Comparison of ENCODE assay signal across 20 mouse cellular contexts in genomic region chr5:129228171-129228570, GRCm38 (mm10).
DNase-seq lines count a peak whose midpoint lies in the region; ATAC-seq lines count a peak whose summit lies in the region.
"Had no signal": no experiment of that assay in that cellular context is flagged by ENCODE, and none has a peak within 500 bp of the region (broad histone marks: within the 10 kb centered on the region; RNA-seq: fewer than 3 reads in every experiment).

No protein-coding gene starts in this region.

- WGBS in hindbrain, embryonic 10.5 days, result 90% methylated on average over 2 of the region's 2 CpGs
- 84% methylated on average over 2 of the region's 2 CpGs for WGBS in hindbrain, embryonic 13.5 days

- no peak overlapping the region for H3K9ac ChIP-seq in hindbrain, embryonic 13.5 days
- H3K9ac ChIP-seq: embryonic facial prominence, embryonic 12.5 days; forebrain, embryonic 13.5 days; forebrain, embryonic 15.5 days; forebrain, postnatal 0 days had no signal

- no peak for DNase-seq in hindbrain, embryonic 10.5 days (ENCODE audit: low spot score)
- peak; percentile 61 for DNase-seq in ZHBTc4 (ENCODE audit: low read depth, low spot score)
- no peak for DNase-seq in left cerebral cortex, adult 11 months (ENCODE audit: low spot score)
- no peak for DNase-seq in gastrocnemius, postnatal 36 days
- DNase-seq: adrenal gland, adult 2 months; adrenal gland, postnatal 10 days; adrenal gland, postnatal 25 days; B cell, adult 2 months; cerebellum, adult 11-12 months; cerebellum, adult 2 months; cerebellum, adult 9-10 months; cerebellum, postnatal 10 days; cerebellum, postnatal 25 days; forebrain, postnatal 0 days had no signal

- H3K27me3 ChIP-seq in hindbrain, embryonic 10.5 days (ENCODE audit: insufficient read depth, poor library complexity, severe bottlenecking), result no peaks in the 10 kb centered on the region
- no peaks in the 10 kb centered on the region for H3K27me3 ChIP-seq in hindbrain, embryonic 13.5 days
- H3K27me3 ChIP-seq: embryonic facial prominence, embryonic 12.5 days; forebrain, embryonic 13.5 days; forebrain, embryonic 15.5 days had no signal

- no peak overlapping the region for H3K4me3 ChIP-seq in hindbrain, embryonic 10.5 days
- no peak overlapping the region for H3K4me3 ChIP-seq in hindbrain, embryonic 13.5 days
- H3K4me3 ChIP-seq: embryonic facial prominence, embryonic 10.5 days; embryonic facial prominence, embryonic 12.5 days; forebrain, embryonic 13.5 days; forebrain, embryonic 15.5 days had no signal

- no peaks in the 10 kb centered on the region for H3K36me3 ChIP-seq in hindbrain, embryonic 10.5 days
- H3K36me3 ChIP-seq in hindbrain, embryonic 13.5 days, result no peaks in the 10 kb centered on the region
- H3K36me3 ChIP-seq: embryonic facial prominence, embryonic 10.5 days; embryonic facial prominence, embryonic 12.5 days; forebrain, embryonic 15.5 days had no signal

- no peak overlapping the region for H3K4me2 ChIP-seq in hindbrain, embryonic 13.5 days
- H3K4me2 ChIP-seq: embryonic facial prominence, embryonic 12.5 days; forebrain, embryonic 13.5 days; forebrain, embryonic 15.5 days had no signal

- no peaks in the 10 kb centered on the region for H3K9me3 ChIP-seq in hindbrain, embryonic 10.5 days
- H3K9me3 ChIP-seq in hindbrain, embryonic 13.5 days, result no peaks in the 10 kb centered on the region
- H3K9me3 ChIP-seq: embryonic facial prominence, embryonic 10.5 days; embryonic facial prominence, embryonic 12.5 days; forebrain, embryonic 13.5 days; forebrain, embryonic 15.5 days had no signal

- H3K4me1 ChIP-seq in hindbrain, embryonic 10.5 days (replicated peaks), result peaks cover 37% of the 10 kb centered on the region
- peaks cover 26% of the 10 kb centered on the region for H3K4me1 ChIP-seq in hindbrain, embryonic 13.5 days (replicated peaks)
- H3K4me1 ChIP-seq: embryonic facial prominence, embryonic 12.5 days; forebrain, embryonic 13.5 days; forebrain, embryonic 15.5 days had no signal

- no peak for ATAC-seq in hindbrain, embryonic 13.5 days (ENCODE audit: low FRiP score)
- ATAC-seq: CD4-positive, CD25-positive, alpha-beta regulatory T cell, adult 4 months; forebrain, embryonic 13.5 days; forebrain, embryonic 15.5 days; forebrain, postnatal 0 days had no signal

- H3K27ac ChIP-seq in hindbrain, embryonic 10.5 days, result 0 out of 2 replicates have a peak overlapping the region, but pooled peaks have one; percentile 35
- no peak overlapping the region for H3K27ac ChIP-seq in hindbrain, embryonic 13.5 days
- H3K27ac ChIP-seq: embryonic facial prominence, embryonic 10.5 days; embryonic facial prominence, embryonic 12.5 days; forebrain, embryonic 13.5 days; forebrain, embryonic 15.5 days had no signal

- intact Hi-C loops in gastrocnemius, postnatal 36 days (cut with DNase I), result no loop called here
